Mouse (Mus musculus) neural tube, embryonic 10.5 days (tissue): ENCODE results near the gene Cdh22.

Experiments used
- DNase-seq: peaks from one replicate; pipeline ENCODE4 v3.0.0-alpha.2; 2017; ENCODE audit warnings: low spot score; ENCODE audit errors: extremely low spot score

Cdh22 gene

GRCm38 (mm10) chr2:165089470-165089869 is 145.2 kb downstream of the Cdh22 start:
- no peak for DNase-seq

GRCm38 (mm10) chr2:165086634-165087033 is 148.0 kb downstream of the Cdh22 start:
- DNase-seq = no peak

DNA sequence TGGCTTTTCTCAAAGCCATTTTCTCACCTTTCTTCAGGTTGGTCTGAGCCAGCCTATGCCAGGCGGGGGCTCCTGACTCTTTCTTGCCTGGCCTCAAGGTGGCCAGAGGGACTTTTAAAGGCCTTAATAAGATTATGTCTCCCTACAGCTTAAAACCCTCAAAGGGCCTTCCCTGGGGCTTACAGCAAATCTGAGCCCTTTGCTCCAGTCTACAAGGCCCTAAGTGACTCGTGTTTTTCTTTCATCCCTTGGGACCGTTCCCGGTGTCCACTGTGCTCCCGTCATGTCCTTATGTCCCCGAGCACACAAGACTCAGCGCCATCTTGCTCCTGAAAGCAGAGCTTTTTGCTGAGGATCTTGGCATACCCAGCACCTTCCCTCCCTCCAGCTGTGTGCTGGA is 153.4 kb downstream of the Cdh22 start:
- DNase-seq = no peak

DNA sequence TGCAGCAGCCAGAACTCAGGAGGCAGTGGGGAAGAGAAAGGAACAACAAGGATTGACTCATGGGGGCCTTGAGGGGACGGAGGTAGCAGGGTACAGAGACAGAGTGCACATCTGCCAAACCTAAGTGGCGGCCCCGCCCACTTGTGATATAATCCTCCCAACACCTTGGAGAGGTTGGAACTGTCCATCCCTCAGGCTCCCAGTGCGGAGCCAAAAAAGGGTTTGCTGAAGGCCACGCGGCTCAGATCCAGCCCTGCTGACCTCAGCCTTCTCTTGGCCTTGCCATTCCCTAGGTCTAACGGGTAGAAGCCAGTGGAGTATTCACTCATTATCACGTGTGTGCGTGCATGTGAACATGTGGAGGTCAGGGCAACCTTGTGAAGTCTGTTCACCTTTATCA is 154.0 kb downstream of the Cdh22 start:
- DNase-seq = no peak

DNA sequence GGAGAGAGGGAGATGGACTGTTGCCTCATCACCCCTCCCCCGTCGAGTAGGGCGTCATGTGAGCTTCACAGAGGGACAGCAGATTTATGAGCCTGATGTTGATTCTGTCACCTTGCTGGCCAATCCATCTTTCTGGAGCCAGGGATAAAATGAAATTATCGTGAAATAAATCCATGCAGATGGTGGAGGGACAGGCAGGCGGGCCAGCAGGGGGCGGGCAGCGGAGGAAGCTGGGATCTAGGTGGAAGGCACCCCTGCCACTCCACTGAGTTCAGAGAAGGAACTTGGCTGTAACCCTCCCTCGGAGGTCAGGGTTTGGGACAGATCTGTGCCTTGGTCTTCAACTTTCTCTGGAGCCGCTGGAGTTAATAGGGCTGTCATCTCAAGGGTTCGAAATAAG is 156.0 kb downstream of the Cdh22 start:
- peak; percentile 40 for DNase-seq

- no peak for DNase-seq
These were observed 156.6 kb downstream of the Cdh22 start for GRCm38 (mm10) chr2:165078045-165078444.

DNA sequence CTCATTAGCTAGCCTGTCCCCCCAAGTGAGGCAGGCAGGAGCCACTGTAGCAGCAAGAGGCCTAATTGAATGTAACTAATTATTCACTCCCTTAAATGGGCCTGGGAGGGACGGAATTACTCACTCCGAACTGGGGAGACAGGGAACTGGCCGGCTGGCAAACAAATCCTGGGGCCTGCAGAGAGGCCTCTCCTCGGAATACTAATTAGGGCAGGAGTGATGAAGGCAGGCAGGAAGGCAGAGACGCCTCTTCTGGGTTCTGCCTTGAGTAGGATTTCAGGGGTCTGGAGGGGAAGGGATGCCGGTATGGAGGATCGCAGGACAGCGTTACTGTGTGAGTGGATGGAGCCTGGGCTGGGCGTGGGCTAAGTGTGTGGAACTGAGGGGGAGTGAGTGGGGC is 157.6 kb downstream of the Cdh22 start:
- DNase-seq = no peak

- peak; percentile 87 for DNase-seq
These were observed 159.7 kb downstream of the Cdh22 start for GRCm38 (mm10) chr2:165074937-165075336.

DNA sequence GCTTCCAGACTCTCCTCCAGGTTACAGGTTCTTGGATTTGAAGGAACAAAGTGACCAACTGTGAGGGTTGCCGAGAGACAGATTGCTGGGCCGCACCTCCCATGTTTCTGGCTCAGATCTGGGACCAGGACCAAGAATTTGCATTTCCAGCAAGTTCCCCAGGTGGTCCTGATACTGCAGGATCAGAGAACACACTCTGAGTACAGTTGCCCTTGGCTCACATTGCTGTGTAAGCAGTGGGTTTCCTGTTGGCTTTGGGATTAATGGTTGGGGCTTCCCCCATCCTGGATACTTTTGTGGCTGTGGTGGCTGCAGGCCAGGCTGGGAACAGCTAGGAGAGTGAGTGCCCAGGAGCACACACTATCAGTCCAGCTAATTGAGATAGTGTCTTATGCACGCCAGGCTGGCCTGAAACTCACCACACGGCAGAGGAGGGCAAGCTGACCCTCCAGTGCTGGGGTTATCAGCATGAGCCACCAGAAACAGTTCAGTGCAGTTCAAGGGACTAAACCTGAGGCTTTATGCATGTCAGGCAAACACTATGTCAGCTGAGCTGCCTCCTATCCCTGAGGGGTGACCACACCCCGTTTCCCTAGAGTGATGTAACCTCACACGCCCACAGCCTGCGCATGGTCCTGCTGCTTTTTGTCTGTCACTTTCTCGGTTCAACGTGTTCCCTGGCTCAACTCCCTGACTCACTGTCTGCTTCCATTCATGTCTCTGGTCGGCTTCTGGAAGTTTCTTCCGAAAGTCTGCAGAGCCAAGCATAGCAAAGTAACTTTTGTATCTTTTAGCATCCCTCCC is 160.4 kb downstream of the Cdh22 start:
- no peak for DNase-seq

- no peak for DNase-seq
These were observed 161.3 kb downstream of the Cdh22 start for GRCm38 (mm10) chr2:165073381-165073781.

DNA sequence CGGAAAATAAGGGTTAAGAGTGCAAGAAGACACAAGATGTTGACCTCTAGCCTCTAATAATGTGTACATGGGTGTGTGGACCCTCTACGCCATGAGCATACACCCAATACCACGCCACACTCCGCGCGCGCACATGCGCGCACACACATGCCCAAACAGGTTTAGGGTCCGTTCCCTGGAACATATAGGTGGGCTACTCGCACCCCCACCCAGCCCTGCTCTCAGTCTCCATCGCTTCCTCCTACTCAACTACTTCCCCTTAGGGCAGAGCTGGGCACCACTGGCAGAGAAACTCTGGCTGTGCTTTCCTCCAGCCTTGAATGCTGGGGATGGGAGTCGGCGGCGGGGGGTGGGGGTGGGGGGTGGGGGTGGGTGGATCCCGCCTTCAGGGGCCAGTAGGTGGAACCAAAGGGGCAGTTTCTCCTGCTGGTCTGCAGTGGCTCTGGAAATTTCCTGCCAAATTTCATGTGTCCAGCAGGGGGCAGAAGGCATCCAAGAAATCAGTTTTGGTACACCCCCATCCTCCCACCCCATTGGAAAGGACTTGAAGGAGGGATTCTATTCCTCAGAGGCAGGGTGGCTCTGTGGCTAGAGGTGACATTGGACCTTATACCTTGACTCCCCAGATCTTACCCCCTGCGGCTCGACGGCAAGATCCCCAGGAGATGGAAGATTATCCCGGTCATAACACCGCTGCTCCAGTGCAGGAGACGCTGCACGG is 164.4 kb downstream of the Cdh22 start:
- peak; percentile 75 for DNase-seq

DNA sequence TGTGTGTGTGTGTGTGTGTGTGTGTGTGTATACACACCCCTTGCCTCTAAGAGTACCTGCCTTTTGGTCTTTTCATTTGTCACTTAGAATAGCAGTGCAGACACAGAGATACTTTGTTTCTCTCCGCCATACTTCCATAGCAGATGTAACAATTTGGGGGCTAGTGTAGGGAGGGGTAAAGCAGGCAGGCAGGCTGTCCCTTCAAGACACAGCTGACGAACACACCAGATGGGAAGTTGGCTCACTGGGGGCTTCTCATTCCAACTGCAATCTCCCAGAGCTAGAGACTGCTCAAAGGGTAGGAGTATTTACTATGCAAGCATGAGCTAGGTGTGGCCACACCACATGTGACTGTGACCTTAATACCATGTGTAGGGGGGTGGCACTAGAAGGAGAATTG is 165.8 kb downstream of the Cdh22 start:
- no peak for DNase-seq

DNA sequence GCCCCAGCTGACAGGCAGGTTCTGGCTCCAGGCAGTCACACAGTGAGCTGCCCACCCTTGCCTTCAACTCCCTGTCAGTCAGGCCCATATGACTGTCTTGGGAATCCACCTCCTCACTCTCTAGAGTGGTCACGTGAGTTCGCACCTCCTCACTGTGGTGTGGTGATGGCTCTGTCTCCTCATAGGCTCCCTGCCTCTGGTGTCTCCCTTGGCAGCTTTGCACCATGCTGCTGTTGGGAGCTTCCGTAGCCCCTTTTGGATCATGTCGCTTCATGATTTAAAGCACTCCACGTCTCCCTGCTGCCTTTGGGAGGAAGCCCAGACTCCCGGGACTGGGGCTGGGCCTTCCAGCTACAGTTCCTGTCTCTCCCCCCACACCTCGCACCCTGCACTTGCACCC is 170.2 kb downstream of the Cdh22 start:
- no peak for DNase-seq

DNA sequence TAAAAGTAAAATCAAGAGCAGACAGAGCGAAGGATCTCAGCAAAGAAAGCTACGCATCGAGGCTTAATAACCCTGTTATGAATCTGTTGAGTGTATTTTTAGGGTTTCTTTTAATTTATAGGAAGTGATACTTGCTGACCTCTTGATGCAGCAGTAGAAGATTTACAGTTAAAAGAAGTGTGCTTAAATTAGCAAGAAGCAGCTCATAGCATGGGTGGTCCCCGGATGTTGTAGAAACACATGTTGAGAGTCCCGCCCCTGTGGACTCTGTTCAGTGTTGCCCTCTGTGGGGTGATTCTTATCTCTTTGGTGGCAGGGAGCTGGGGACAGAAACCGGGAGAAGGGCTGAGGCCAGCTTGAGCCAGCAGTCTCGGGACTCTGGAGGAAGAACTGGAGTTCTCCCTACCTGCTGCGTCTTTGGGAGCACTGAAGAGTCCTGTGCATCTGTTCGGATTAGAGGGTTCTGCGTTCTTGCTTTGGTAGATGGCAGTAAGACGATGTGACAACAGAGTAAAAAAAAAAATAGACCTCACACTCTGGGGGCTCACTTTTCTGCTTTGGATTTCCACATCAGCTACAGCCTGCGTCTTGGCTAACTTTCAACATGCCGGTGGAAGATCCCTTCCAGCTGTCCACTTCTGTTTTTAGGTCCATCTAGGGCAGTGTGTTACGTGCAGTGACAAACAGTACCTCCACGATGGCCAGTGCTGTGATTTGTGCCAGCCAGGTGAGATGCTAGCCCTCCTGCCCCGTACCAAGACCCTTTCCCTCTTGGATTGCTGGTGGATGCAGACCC is 172.8 kb downstream of the Cdh22 start:
- DNase-seq = no peak
